Mouse (Mus musculus): ENCODE measurements around the gene Rpap3. TPM values are rescaled to one million over a fixed set of nuclear protein-coding genes. Genes with fewer than 3 reads are reported as not detected.

Rpap3 gene
- polyA plus RNA-seq, 1 experiment from 2014 or later = 31.0 TPM

- no peaks in the 10 kb centered on the region for H3K27me3 ChIP-seq (ENCODE audit: insufficient read depth, low read length)
- no peak overlapping the region for H3K9ac ChIP-seq (replicated peaks; ENCODE audit: low read length)
- H3K4me3 ChIP-seq (ENCODE audit: low read length) = no peak overlapping the region
- no peak for ATAC-seq (ENCODE audit: low FRiP score, low TSS enrichment)
- no peaks in the 10 kb centered on the region for H3K9me3 ChIP-seq (ENCODE audit: low read length)
- H3K27ac ChIP-seq (ENCODE audit: low read length) = no peak overlapping the region
- peaks cover 12% of the 10 kb centered on the region for H3K4me1 ChIP-seq (ENCODE audit: insufficient read depth, low read length)
- no peak overlapping the region for H3K4me2 ChIP-seq (replicated peaks; ENCODE audit: low read depth, low read length)
- peaks cover 32% of the 10 kb centered on the region; the same call in 1 of the 2 replicates for H3K36me3 ChIP-seq (ENCODE audit: insufficient read depth, low read length)
- WGBS = 87% methylated on average over 4 of the region's 4 CpGs
Observed at GRCm38 (mm10) chr15:97747486-97747885, 41.9 kb upstream of the Rpap3 start.

GRCm38 (mm10) chr15:97746748-97747147 is 41.1 kb upstream of the Rpap3 start:
- Histone ChIP-seq H3K9ac (replicated peaks; ENCODE audit: low read length) (no peak overlapping the region), H3K4me1 (ENCODE audit: insufficient read depth, low read length) (peaks cover 12% of the 10 kb centered on the region), H3K4me3 (ENCODE audit: low read length) (no peak overlapping the region), H3K9me3 (ENCODE audit: low read length) (no peaks in the 10 kb centered on the region), H3K27ac (ENCODE audit: low read length) (no peak overlapping the region), H3K36me3 (ENCODE audit: insufficient read depth, low read length) (peaks cover 31% of the 10 kb centered on the region; the same call in 1 of the 2 replicates), H3K4me2 (replicated peaks; ENCODE audit: low read depth, low read length) (no peak overlapping the region), H3K27me3 (ENCODE audit: insufficient read depth, low read length) (no peaks in the 10 kb centered on the region)
- no peak for ATAC-seq (ENCODE audit: low FRiP score, low TSS enrichment)
- WGBS = 93% methylated on average over 24 of the region's 24 CpGs

- Histone ChIP-seq H3K4me2 (replicated peaks; ENCODE audit: low read depth, low read length) (no peak overlapping the region), H3K4me1 (ENCODE audit: insufficient read depth, low read length) (peaks cover 12% of the 10 kb centered on the region), H3K36me3 (ENCODE audit: insufficient read depth, low read length) (peaks cover 28% of the 10 kb centered on the region; the same call in 1 of the 2 replicates), H3K9me3 (ENCODE audit: low read length) (no peaks in the 10 kb centered on the region), H3K27ac (ENCODE audit: low read length) (no peak overlapping the region), H3K27me3 (ENCODE audit: insufficient read depth, low read length) (no peaks in the 10 kb centered on the region), H3K4me3 (ENCODE audit: low read length) (no peak overlapping the region), H3K9ac (replicated peaks; ENCODE audit: low read length) (no peak overlapping the region)
- no peak for ATAC-seq (ENCODE audit: low FRiP score, low TSS enrichment)
- WGBS = 90% methylated on average over 10 of the region's 10 CpGs
Observed at GRCm38 (mm10) chr15:97746278-97746677, 40.7 kb upstream of the Rpap3 start.

DNA sequence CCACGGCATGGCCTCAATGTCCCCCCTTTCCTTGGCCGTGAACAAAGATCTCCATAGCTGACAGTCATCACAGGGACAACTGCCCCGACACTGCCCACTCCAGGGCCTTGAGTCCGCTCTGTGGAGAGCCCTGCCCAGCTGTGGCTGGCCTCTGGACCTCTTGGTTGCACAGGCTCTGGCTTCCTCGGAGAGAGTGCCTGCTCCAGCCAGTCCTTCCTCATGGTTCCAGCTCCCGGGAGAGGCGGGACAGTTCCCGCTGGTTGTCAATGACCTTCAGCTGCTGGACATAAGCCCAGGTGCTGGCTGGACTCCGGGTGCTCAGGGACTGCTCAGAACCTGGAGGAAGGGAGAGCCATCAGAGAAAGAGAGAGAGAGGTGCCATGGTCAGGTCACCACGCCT is 39.7 kb upstream of the Rpap3 start:
- Histone ChIP-seq H3K4me2 (replicated peaks; ENCODE audit: low read depth, low read length) (no peak overlapping the region), H3K27ac (ENCODE audit: low read length) (no peak overlapping the region), H3K36me3 (ENCODE audit: insufficient read depth, low read length) (peaks cover 28% of the 10 kb centered on the region; the same call in 1 of the 2 replicates), H3K4me1 (ENCODE audit: insufficient read depth, low read length) (peaks cover 3% of the 10 kb centered on the region), H3K9ac (replicated peaks; ENCODE audit: low read length) (no peak overlapping the region), H3K9me3 (ENCODE audit: low read length) (no peaks in the 10 kb centered on the region), H3K4me3 (ENCODE audit: low read length) (no peak overlapping the region), H3K27me3 (ENCODE audit: insufficient read depth, low read length) (no peaks in the 10 kb centered on the region)
- 59% methylated on average over 10 of the region's 10 CpGs for WGBS
- ATAC-seq (ENCODE audit: low FRiP score, low TSS enrichment) = no peak

GRCm38 (mm10) chr15:97744930-97745329 is 39.3 kb upstream of the Rpap3 start:
- H3K27ac ChIP-seq (ENCODE audit: low read length) = no peak overlapping the region
- no peaks in the 10 kb centered on the region; the same call in 1 of the 2 replicates for H3K4me1 ChIP-seq (ENCODE audit: insufficient read depth, low read length)
- H3K9me3 ChIP-seq (ENCODE audit: low read length) = no peaks in the 10 kb centered on the region
- no peaks in the 10 kb centered on the region for H3K27me3 ChIP-seq (ENCODE audit: insufficient read depth, low read length)
- H3K4me2 ChIP-seq (replicated peaks; ENCODE audit: low read depth, low read length) = no peak overlapping the region
- 64% methylated on average over 10 of the region's 10 CpGs for WGBS
- no peak overlapping the region for H3K9ac ChIP-seq (replicated peaks; ENCODE audit: low read length)
- H3K36me3 ChIP-seq (ENCODE audit: insufficient read depth, low read length) = peaks cover 28% of the 10 kb centered on the region; the same call in 1 of the 2 replicates
- no peak for ATAC-seq (ENCODE audit: low FRiP score, low TSS enrichment)
- no peak overlapping the region for H3K4me3 ChIP-seq (ENCODE audit: low read length)

DNA sequence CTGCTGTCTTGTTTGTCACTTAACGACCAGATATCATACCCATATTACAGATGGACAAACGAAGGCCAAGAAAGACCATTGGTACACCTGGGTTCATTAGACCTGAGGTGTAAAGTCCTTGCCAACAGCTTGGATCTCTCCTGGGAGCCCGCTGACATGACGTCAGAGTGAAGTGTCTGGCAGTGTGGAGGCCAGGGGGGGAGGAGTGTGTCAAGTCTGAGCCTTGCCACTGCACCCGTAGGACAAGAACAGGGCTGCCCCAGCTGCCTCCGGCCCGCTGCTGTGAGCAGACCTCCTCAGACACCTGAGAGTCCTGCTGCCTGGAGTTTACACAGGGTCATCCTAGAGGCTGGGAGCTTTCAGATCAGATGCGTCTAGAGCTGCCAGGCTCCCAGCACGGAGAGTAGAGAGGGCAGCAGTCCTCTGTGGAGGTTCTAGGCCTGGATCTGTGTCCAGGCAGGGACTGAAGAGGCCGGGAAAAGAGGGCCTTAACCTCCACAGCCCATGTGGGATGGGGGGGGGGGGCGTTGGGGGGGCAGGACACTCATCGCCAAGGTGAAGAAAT is 38.4 kb upstream of the Rpap3 start:
- ATAC-seq (ENCODE audit: low FRiP score, low TSS enrichment) = no peak; the same call in 1 of the 2 replicates
- Histone ChIP-seq H3K4me1 (ENCODE audit: insufficient read depth, low read length) (no peaks in the 10 kb centered on the region), H3K9ac (replicated peaks; ENCODE audit: low read length) (no peak overlapping the region), H3K27ac (ENCODE audit: low read length) (no peak overlapping the region), H3K4me2 (replicated peaks; ENCODE audit: low read depth, low read length) (no peak overlapping the region), H3K4me3 (ENCODE audit: low read length) (no peak overlapping the region), H3K9me3 (ENCODE audit: low read length) (no peaks in the 10 kb centered on the region), H3K27me3 (ENCODE audit: insufficient read depth, low read length) (no peaks in the 10 kb centered on the region), H3K36me3 (ENCODE audit: insufficient read depth, low read length) (peaks cover 28% of the 10 kb centered on the region; the same call in 1 of the 2 replicates)
- WGBS = 63% methylated on average over 12 of the region's 12 CpGs

- 0 out of 2 replicates have a peak, but pooled peaks have one; percentile 20 for ATAC-seq (ENCODE audit: low FRiP score, low TSS enrichment)
- H3K27me3 ChIP-seq (ENCODE audit: insufficient read depth, low read length) = no peaks in the 10 kb centered on the region
- no peak overlapping the region for H3K27ac ChIP-seq (ENCODE audit: low read length)
- H3K4me3 ChIP-seq (ENCODE audit: low read length) = no peak overlapping the region
- no peaks in the 10 kb centered on the region for H3K4me1 ChIP-seq (ENCODE audit: insufficient read depth, low read length)
- no peak overlapping the region for H3K4me2 ChIP-seq (replicated peaks; ENCODE audit: low read depth, low read length)
- H3K36me3 ChIP-seq (ENCODE audit: insufficient read depth, low read length) = peaks cover 24% of the 10 kb centered on the region; the same call in 1 of the 2 replicates
- H3K9me3 ChIP-seq (ENCODE audit: low read length) = 0 out of 2 replicates have a peak, but pooled peaks cover 2% of the 10 kb centered on the region
- 82% methylated on average over 5 of the region's 5 CpGs for WGBS
- H3K9ac ChIP-seq (replicated peaks; ENCODE audit: low read length) = no peak overlapping the region
Observed at GRCm38 (mm10) chr15:97743210-97743609, 37.6 kb upstream of the Rpap3 start.

DNA sequence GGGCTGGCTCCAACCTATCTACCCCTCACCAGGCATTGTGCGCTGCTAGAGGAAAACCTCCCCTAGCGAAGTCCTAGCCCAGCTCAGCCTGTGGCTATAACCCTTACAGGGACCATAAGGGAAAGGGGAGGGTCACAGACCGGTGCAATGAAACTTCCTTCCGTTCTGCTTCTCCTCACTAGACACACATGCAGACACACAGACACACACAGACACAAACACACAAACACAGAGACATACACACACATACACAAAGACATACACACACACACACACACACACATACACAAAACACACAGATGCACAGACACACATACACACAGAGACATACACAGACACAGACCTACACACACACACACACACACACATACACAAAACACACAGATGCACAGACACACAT is 37.0 kb upstream of the Rpap3 start:
- ATAC-seq (ENCODE audit: low FRiP score, low TSS enrichment) = no peak
- H3K36me3 ChIP-seq (ENCODE audit: insufficient read depth, low read length) = peaks cover 21% of the 10 kb centered on the region; the same call in 1 of the 2 replicates
- H3K9me3 ChIP-seq (ENCODE audit: low read length) = 0 out of 2 replicates have a peak, but pooled peaks cover 2% of the 10 kb centered on the region
- no peaks in the 10 kb centered on the region for H3K27me3 ChIP-seq (ENCODE audit: insufficient read depth, low read length)
- H3K4me1 ChIP-seq (ENCODE audit: insufficient read depth, low read length) = no peaks in the 10 kb centered on the region
- H3K9ac ChIP-seq (replicated peaks; ENCODE audit: low read length) = no peak overlapping the region
- H3K27ac ChIP-seq (ENCODE audit: low read length) = no peak overlapping the region
- no peak overlapping the region for H3K4me3 ChIP-seq (ENCODE audit: low read length)
- no peak overlapping the region for H3K4me2 ChIP-seq (replicated peaks; ENCODE audit: low read depth, low read length)
- 53% methylated on average over 4 of the region's 4 CpGs for WGBS

- Histone ChIP-seq H3K9me3 (ENCODE audit: low read length) (0 out of 2 replicates have a peak, but pooled peaks cover 2% of the 10 kb centered on the region), H3K4me2 (replicated peaks; ENCODE audit: low read depth, low read length) (no peak overlapping the region), H3K9ac (replicated peaks; ENCODE audit: low read length) (0 out of 2 replicates have a peak overlapping the region, but pooled peaks have one; percentile 9), H3K36me3 (ENCODE audit: insufficient read depth, low read length) (peaks cover 20% of the 10 kb centered on the region; the same call in 1 of the 2 replicates), H3K4me3 (ENCODE audit: low read length) (no peak overlapping the region), H3K27me3 (ENCODE audit: insufficient read depth, low read length) (no peaks in the 10 kb centered on the region), H3K4me1 (ENCODE audit: insufficient read depth, low read length) (no peaks in the 10 kb centered on the region), H3K27ac (ENCODE audit: low read length) (no peak overlapping the region)
- 53% methylated on average over 7 of the region's 7 CpGs for WGBS
- no peak for ATAC-seq (ENCODE audit: low FRiP score, low TSS enrichment)
Observed at GRCm38 (mm10) chr15:97742074-97742473, 36.4 kb upstream of the Rpap3 start.

DNA sequence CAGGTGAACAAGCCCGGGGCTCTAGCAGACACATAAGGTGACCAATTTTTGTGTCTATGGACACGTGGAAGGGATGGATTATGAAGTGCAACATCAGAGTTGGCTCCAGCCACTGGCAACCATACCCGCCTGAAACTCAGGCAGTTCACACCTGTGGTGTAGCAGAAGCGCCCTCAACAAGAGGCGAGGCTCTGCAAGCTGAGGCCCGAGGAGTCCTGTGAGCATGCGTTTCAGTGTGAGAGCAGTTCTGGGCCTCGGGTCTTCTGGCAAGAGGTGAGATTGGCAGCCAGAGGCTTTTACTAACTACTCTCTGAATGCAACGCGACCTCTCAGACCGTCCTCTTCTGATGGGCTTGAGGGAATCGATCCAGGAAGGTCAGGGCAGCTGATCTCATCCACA is 36.0 kb upstream of the Rpap3 start:
- Histone ChIP-seq H3K4me3 (ENCODE audit: low read length) (no peak overlapping the region), H3K27ac (ENCODE audit: low read length) (no peak overlapping the region), H3K9me3 (ENCODE audit: low read length) (0 out of 2 replicates have a peak, but pooled peaks cover 2% of the 10 kb centered on the region), H3K36me3 (ENCODE audit: insufficient read depth, low read length) (peaks cover 16% of the 10 kb centered on the region; the same call in 1 of the 2 replicates), H3K4me2 (replicated peaks; ENCODE audit: low read depth, low read length) (no peak overlapping the region), H3K27me3 (ENCODE audit: insufficient read depth, low read length) (no peaks in the 10 kb centered on the region), H3K4me1 (ENCODE audit: insufficient read depth, low read length) (no peaks in the 10 kb centered on the region), H3K9ac (replicated peaks; ENCODE audit: low read length) (no peak overlapping the region)
- 75% methylated on average over 12 of the region's 12 CpGs for WGBS
- ATAC-seq (ENCODE audit: low FRiP score, low TSS enrichment) = no peak

Measured in kidney, embryonic 16.5 days (tissue).